Mouse (Mus musculus): ENCODE measurements around the gene Rhbdl3. TPM values are rescaled to one million over a fixed set of nuclear protein-coding genes. Genes with fewer than 3 reads are reported as not detected.

The Rhbdl3 gene
- polyA plus RNA-seq, 1 experiment: 2.8 TPM

- TF ChIP-seq CTCF (conservative IDR thresholded peaks at IDR 0.05; ENCODE audit: insufficient read depth, insufficient read length, low read depth, low read length) (peak; percentile 91), POLR2A (IDR thresholded peaks at IDR 0.05; ENCODE audit: low read depth, low read length) (no peak)
- no peak overlapping the region for H3K4me3 ChIP-seq (ENCODE audit: insufficient read depth, low read depth, low read length)
- WGBS: 17% methylated on average over 5 of the region's 5 CpGs
- no peaks in the 10 kb centered on the region for H3K4me1 ChIP-seq (ENCODE audit: control insufficient read depth, insufficient read depth, low read length)
- H3K27ac ChIP-seq (ENCODE audit: insufficient read depth, low read depth, low read length): no peak overlapping the region
- DNase-seq: peak; percentile 71
- no peaks in the 10 kb centered on the region for H3K27me3 ChIP-seq (replicated peaks; ENCODE audit: control insufficient read depth, insufficient read depth, low read length)
- H3K36me3 ChIP-seq (ENCODE audit: control insufficient read depth, insufficient read depth, low read length): no peaks in the 10 kb centered on the region
These were observed 13.6 kb upstream of the Rhbdl3 start for GRCm38 (mm10) chr11:80287150-80287549.

- Histone ChIP-seq H3K4me1 (ENCODE audit: control insufficient read depth, insufficient read depth, low read length) (no peaks in the 10 kb centered on the region), H3K36me3 (ENCODE audit: control insufficient read depth, insufficient read depth, low read length) (no peaks in the 10 kb centered on the region), H3K27ac (ENCODE audit: insufficient read depth, low read depth, low read length) (no peak overlapping the region), H3K27me3 (replicated peaks; ENCODE audit: control insufficient read depth, insufficient read depth, low read length) (no peaks in the 10 kb centered on the region), H3K4me3 (ENCODE audit: insufficient read depth, low read depth, low read length) (peak overlapping the region; percentile 34)
- TF ChIP-seq POLR2A (IDR thresholded peaks at IDR 0.05; ENCODE audit: low read depth, low read length) (no peak), CTCF (conservative IDR thresholded peaks at IDR 0.05; ENCODE audit: insufficient read depth, insufficient read length, low read depth, low read length) (no peak)
- peak; percentile 52 for DNase-seq
- WGBS: 2% methylated on average over 23 of the region's 23 CpGs
These were observed 10.8 kb upstream of the Rhbdl3 start for GRCm38 (mm10) chr11:80289701-80290445.

GRCm38 (mm10) chr11:80291004-80291403, 9.7 kb upstream of the Rhbdl3 start:
- no peak overlapping the region for H3K27ac ChIP-seq (ENCODE audit: insufficient read depth, low read depth, low read length)
- DNase-seq: no peak
- H3K4me1 ChIP-seq (ENCODE audit: control insufficient read depth, insufficient read depth, low read length): no peaks in the 10 kb centered on the region
- WGBS: 80% methylated on average over 2 of the region's 2 CpGs
- H3K36me3 ChIP-seq (ENCODE audit: control insufficient read depth, insufficient read depth, low read length): no peaks in the 10 kb centered on the region
- H3K27me3 ChIP-seq (replicated peaks; ENCODE audit: control insufficient read depth, insufficient read depth, low read length): no peaks in the 10 kb centered on the region
- no peak for TF ChIP-seq POLR2A (IDR thresholded peaks at IDR 0.05; ENCODE audit: low read depth, low read length)
- no peak for TF ChIP-seq CTCF (conservative IDR thresholded peaks at IDR 0.05; ENCODE audit: insufficient read depth, insufficient read length, low read depth, low read length)
- no peak overlapping the region for H3K4me3 ChIP-seq (ENCODE audit: insufficient read depth, low read depth, low read length)

- WGBS: 65% methylated on average over 7 of the region's 7 CpGs
These were observed 8.2 kb upstream of the Rhbdl3 start for GRCm38 (mm10) chr11:80292463-80292862.

GRCm38 (mm10) chr11:80295066-80295465, 5.6 kb upstream of the Rhbdl3 start:
- no peaks in the 10 kb centered on the region for H3K36me3 ChIP-seq (ENCODE audit: control insufficient read depth, insufficient read depth, low read length)
- peak; percentile 18 for DNase-seq
- no peaks in the 10 kb centered on the region for H3K27me3 ChIP-seq (replicated peaks; ENCODE audit: control insufficient read depth, insufficient read depth, low read length)
- no peak overlapping the region for H3K4me3 ChIP-seq (ENCODE audit: insufficient read depth, low read depth, low read length)
- 20% methylated on average over 9 of the region's 9 CpGs for WGBS
- H3K27ac ChIP-seq (ENCODE audit: insufficient read depth, low read depth, low read length): no peak overlapping the region
- no peak for TF ChIP-seq POLR2A (IDR thresholded peaks at IDR 0.05; ENCODE audit: low read depth, low read length)
- no peak for TF ChIP-seq CTCF (conservative IDR thresholded peaks at IDR 0.05; ENCODE audit: insufficient read depth, insufficient read length, low read depth, low read length)
- no peaks in the 10 kb centered on the region for H3K4me1 ChIP-seq (ENCODE audit: control insufficient read depth, insufficient read depth, low read length)

More at GRCm38 (mm10) chr11:80292463-80292862, 8.2 kb upstream of the Rhbdl3 start:
- DNase-seq: no peak
- Histone ChIP-seq H3K4me3 (ENCODE audit: insufficient read depth, low read depth, low read length) (no peak overlapping the region), H3K27me3 (replicated peaks; ENCODE audit: control insufficient read depth, insufficient read depth, low read length) (no peaks in the 10 kb centered on the region), H3K36me3 (ENCODE audit: control insufficient read depth, insufficient read depth, low read length) (no peaks in the 10 kb centered on the region), H3K4me1 (ENCODE audit: control insufficient read depth, insufficient read depth, low read length) (no peaks in the 10 kb centered on the region), H3K27ac (ENCODE audit: insufficient read depth, low read depth, low read length) (no peak overlapping the region)
- TF ChIP-seq POLR2A (IDR thresholded peaks at IDR 0.05; ENCODE audit: low read depth, low read length): no peak
- no peak for TF ChIP-seq CTCF (conservative IDR thresholded peaks at IDR 0.05; ENCODE audit: insufficient read depth, insufficient read length, low read depth, low read length)

- H3K4me3 ChIP-seq (ENCODE audit: insufficient read depth, low read depth, low read length): no peak overlapping the region
- no peak overlapping the region for H3K27ac ChIP-seq (ENCODE audit: insufficient read depth, low read depth, low read length)
- H3K36me3 ChIP-seq (ENCODE audit: control insufficient read depth, insufficient read depth, low read length): no peaks in the 10 kb centered on the region
- H3K4me1 ChIP-seq (ENCODE audit: control insufficient read depth, insufficient read depth, low read length): no peaks in the 10 kb centered on the region; the same call in 1 of the 2 replicates
- 35% methylated on average over 14 of the region's 14 CpGs for whole genome bisulfite sequencing
- DNase-seq: no peak
- H3K27me3 ChIP-seq (replicated peaks; ENCODE audit: control insufficient read depth, insufficient read depth, low read length): peaks cover 1% of the 10 kb centered on the region; the same call in 1 of the 2 replicates
- TF ChIP-seq POLR2A (IDR thresholded peaks at IDR 0.05; ENCODE audit: low read depth, low read length): no peak
- TF ChIP-seq CTCF (conservative IDR thresholded peaks at IDR 0.05; ENCODE audit: insufficient read depth, insufficient read length, low read depth, low read length): no peak
These were observed 4.9 kb upstream of the Rhbdl3 start for GRCm38 (mm10) chr11:80295785-80296184.

GRCm38 (mm10) chr11:80299513-80300235, 1.0 kb upstream of the Rhbdl3 start:
- Histone ChIP-seq H3K36me3 (ENCODE audit: control insufficient read depth, insufficient read depth, low read length) (no peaks in the 10 kb centered on the region), H3K27ac (ENCODE audit: insufficient read depth, low read depth, low read length) (no peak overlapping the region), H3K4me1 (ENCODE audit: control insufficient read depth, insufficient read depth, low read length) (no peaks in the 10 kb centered on the region; the same call in 1 of the 2 replicates), H3K27me3 (replicated peaks; ENCODE audit: control insufficient read depth, insufficient read depth, low read length) (peaks cover 5% of the 10 kb centered on the region; the same call in 1 of the 2 replicates), H3K4me3 (ENCODE audit: insufficient read depth, low read depth, low read length) (no peak overlapping the region)
- 12% methylated on average over 12 of the region's 12 CpGs for WGBS
- DNase-seq: no peak
- TF ChIP-seq POLR2A (IDR thresholded peaks at IDR 0.05; ENCODE audit: low read depth, low read length) (no peak), CTCF (conservative IDR thresholded peaks at IDR 0.05; ENCODE audit: insufficient read depth, insufficient read length, low read depth, low read length) (no peak)

All from kidney, adult 2 months (tissue).